Mouse (Mus musculus) hindbrain, embryonic 14.5 days (tissue): ENCODE data around the gene Dnajc13. TPM values are rescaled to one million over a fixed set of nuclear protein-coding genes. Genes with fewer than 3 reads are reported as not detected.

ENCODE experiments used
- ATAC-seq: fragments of 200-750 bp; cut with Nextera tagmentation; 2 replicates; pipeline ENCODE4 v1.8.0; 2017; ENCODE audit warnings: moderate number of reproducible peaks, mild to moderate bottlenecking, moderate TSS enrichment, moderate library complexity; ENCODE audit not compliant: low FRiP score
- DNase-seq: peaks from one replicate; pipeline ENCODE4 v3.0.0-alpha.2; 2015; ENCODE audit warnings: low spot score
- H3K27ac ChIP-seq: fragments of 300-500 bp; sonication (generic); 2 replicates; pipeline ENCODE4 v1.5.1; 2014; ENCODE audit warnings: mild to moderate bottlenecking, moderate library complexity
- H3K27me3 ChIP-seq: fragments of 300-500 bp; sonication (generic); 2 replicates; pipeline ENCODE4 v1.6.1; 2014; ENCODE audit warnings: mild to moderate bottlenecking, low read length, mixed read lengths; ENCODE audit not compliant: control insufficient read depth, insufficient read depth
- H3K36me3 ChIP-seq: fragments of 300-500 bp; sonication (generic); replicated peaks from 2 replicates; pipeline ENCODE4 v1.6.1; 2014; ENCODE audit not compliant: control insufficient read depth, insufficient read depth
- H3K4me1 ChIP-seq: fragments of 300-500 bp; sonication (generic); replicated peaks from 2 replicates; pipeline ENCODE4 v1.6.1; 2014; ENCODE audit warnings: antibody characterized with exemption, low read length, mixed read lengths; ENCODE audit not compliant: control insufficient read depth, insufficient read depth
- H3K4me2 ChIP-seq: fragments of 300-500 bp; sonication (generic); replicated peaks from 2 replicates; pipeline ENCODE4 v1.6.1; 2014; ENCODE audit warnings: mild to moderate bottlenecking, moderate library complexity
- H3K4me3 ChIP-seq: fragments of 300-500 bp; sonication (generic); replicated peaks from 2 replicates; pipeline ENCODE4 v1.5.1; 2014; ENCODE audit warnings: mild to moderate bottlenecking, low read length
- H3K9ac ChIP-seq: fragments of 300-500 bp; sonication (generic); 2 replicates; pipeline ENCODE4 v1.6.1; 2014
- H3K9me3 ChIP-seq: fragments of 300-500 bp; sonication (generic); 2 replicates; pipeline ENCODE4 v1.6.1; 2016; ENCODE audit warnings: low read length; ENCODE audit not compliant: control insufficient read depth
- WGBS: fragments of 180-500 bp; shearing (Covaris S2); extraction: QIAGEN DNeasy Blood & Tissue Kit; methylation state at CpG from one replicate; pipeline ENCODE4 v1.1.7; 2014; 5-methylcytosine and 5-hydroxymethylcytosine counted together
- polyA plus RNA-seq: library from polyadenylated mRNA; unstranded; fragments of >200 nt; fragmentation: Nextera tagmentation; extraction: Ambion mirVana; gene quantifications from 2 replicates; pipeline ENCODE4 v1.2.1, GENCODE M21; 2014

Gene Dnajc13
- polyA plus RNA-seq, 1 experiment from 2014 or later: 25.3 TPM

DNA sequence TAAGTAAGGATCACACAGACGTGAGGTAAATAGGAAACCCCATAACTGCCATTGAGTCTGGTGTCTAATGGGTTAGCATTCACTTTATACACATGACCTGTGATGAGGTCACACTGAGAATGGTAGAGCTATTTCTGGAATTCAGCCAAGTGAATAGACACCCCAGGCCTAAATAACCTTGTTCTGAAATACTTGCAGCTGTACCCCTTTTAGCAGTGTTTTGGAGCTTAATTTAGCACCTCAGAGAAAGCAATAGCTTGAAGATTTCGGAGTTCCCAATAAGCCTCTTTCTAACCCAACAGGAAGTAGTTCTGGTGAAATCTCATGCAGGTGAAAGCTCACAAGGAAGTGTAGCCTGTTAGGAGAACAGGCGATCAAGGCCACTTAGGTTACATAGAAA, 135.9 kb downstream of the Dnajc13 start, which contains the start of gene Ackr4:
Gene Ackr4 (minus strand): TSS at position 101 of the 400 bp plus-strand sequence.
- 0 out of 2 replicates have a peak, but pooled peaks cover 4% of the 10 kb centered on the region for H3K4me1 ChIP-seq
- DNase-seq (no peak), ATAC-seq (no peak)
- no peaks in the 10 kb centered on the region for H3K36me3 ChIP-seq
- H3K27me3 ChIP-seq: no peaks in the 10 kb centered on the region
- peak within 1 kb of the TSS; percentile 49; the same call in 1 of the 2 replicates for H3K27ac ChIP-seq
- no peaks in the 10 kb centered on the region for H3K9me3 ChIP-seq
- 71% methylated on average over 3 of the region's 3 CpGs for WGBS
- H3K9ac ChIP-seq: no peak within 1 kb of the TSS
- no peak within 1 kb of the TSS for H3K4me2 ChIP-seq
- H3K4me3 ChIP-seq: no peak within 1 kb of the TSS

DNA sequence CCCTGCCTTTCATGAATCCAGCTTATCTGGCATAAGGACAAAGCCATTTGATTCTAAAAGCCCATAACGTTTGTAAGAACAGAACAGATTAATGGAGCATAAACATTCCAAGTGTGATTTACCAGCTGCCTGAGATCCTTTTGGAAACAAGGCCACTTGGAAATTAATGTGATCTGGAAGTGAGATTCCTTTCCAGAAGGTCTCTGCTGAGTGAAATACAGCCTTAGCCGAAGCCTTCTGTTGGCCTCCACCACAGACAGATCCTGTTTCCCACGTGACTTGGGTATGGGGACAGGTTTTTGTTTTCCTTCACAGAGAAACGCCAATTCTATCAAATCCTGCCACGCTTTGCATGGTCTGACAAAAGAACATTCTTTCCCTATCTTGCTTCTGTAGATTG, 139.1 kb downstream of the Dnajc13 start:
- no peaks in the 10 kb centered on the region for H3K27me3 ChIP-seq
- H3K4me1 ChIP-seq: no peaks in the 10 kb centered on the region
- H3K4me3 ChIP-seq: no peak overlapping the region
- WGBS: 40% methylated on average over 5 of the region's 5 CpGs
- H3K9me3 ChIP-seq: no peaks in the 10 kb centered on the region
- DNase-seq: no peak
- H3K4me2 ChIP-seq: no peak overlapping the region
- H3K36me3 ChIP-seq: no peaks in the 10 kb centered on the region
- H3K27ac ChIP-seq: peak overlapping the region; percentile 23; the same call in 1 of the 2 replicates
- no peak overlapping the region for H3K9ac ChIP-seq
- no peak for ATAC-seq

DNA sequence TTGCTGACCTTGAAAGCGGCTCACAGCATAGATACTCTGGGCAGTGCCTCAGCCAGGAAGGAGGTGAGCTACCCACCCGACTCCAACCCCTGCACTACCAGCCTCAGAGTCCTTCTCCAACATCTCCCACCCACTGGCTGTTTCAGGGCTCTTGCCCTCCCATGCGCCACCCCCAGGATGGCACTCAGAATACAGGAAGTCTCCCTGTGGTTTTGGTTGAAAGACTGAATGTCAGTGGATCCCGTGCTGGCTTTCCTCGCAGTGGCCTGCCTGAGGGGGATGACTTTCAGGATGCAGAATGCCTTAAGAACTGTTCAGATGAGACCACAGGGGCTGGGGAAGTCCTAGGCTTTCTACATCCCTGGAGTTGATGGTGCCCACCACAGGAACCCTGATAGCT, 139.6 kb downstream of the Dnajc13 start:
- WGBS: 77% methylated on average over 5 of the region's 5 CpGs
- no peaks in the 10 kb centered on the region for H3K4me1 ChIP-seq
- H3K9me3 ChIP-seq: no peaks in the 10 kb centered on the region
- H3K4me2 ChIP-seq: no peak overlapping the region
- H3K27me3 ChIP-seq: no peaks in the 10 kb centered on the region
- H3K27ac ChIP-seq: 0 out of 2 replicates have a peak overlapping the region, but pooled peaks have one; percentile 2
- ATAC-seq (no peak), DNase-seq (no peak)
- no peak overlapping the region for H3K4me3 ChIP-seq
- H3K9ac ChIP-seq: no peak overlapping the region
- H3K36me3 ChIP-seq: no peaks in the 10 kb centered on the region

- Histone ChIP-seq H3K4me3 (no peak overlapping the region), H3K9me3 (0 out of 2 replicates have a peak, but pooled peaks cover 3% of the 10 kb centered on the region), H3K36me3 (no peaks in the 10 kb centered on the region), H3K9ac (no peak overlapping the region), H3K4me1 (no peaks in the 10 kb centered on the region), H3K27ac (no peak overlapping the region), H3K27me3 (no peaks in the 10 kb centered on the region), H3K4me2 (no peak overlapping the region)
- ATAC-seq: no peak
- no peak for DNase-seq
- 88% methylated on average over 5 of the region's 5 CpGs for WGBS
Measured at GRCm38 (mm10) chr9:104109151-104109550, 153.6 kb downstream of the Dnajc13 start.

- Histone ChIP-seq H3K36me3 (no peaks in the 10 kb centered on the region), H3K9me3 (0 out of 2 replicates have a peak, but pooled peaks cover 3% of the 10 kb centered on the region), H3K27me3 (no peaks in the 10 kb centered on the region), H3K27ac (no peak overlapping the region), H3K4me3 (no peak overlapping the region), H3K9ac (no peak overlapping the region), H3K4me1 (no peaks in the 10 kb centered on the region), H3K4me2 (no peak overlapping the region)
- DNase-seq (no peak), ATAC-seq (no peak)
- 71% methylated on average over 2 of the region's 2 CpGs for WGBS
Measured at GRCm38 (mm10) chr9:104108571-104109143, 154.1 kb downstream of the Dnajc13 start.

- no peak overlapping the region for H3K27ac ChIP-seq
- DNase-seq: no peak
- no peak for ATAC-seq
- no peaks in the 10 kb centered on the region for H3K4me1 ChIP-seq
- no peaks in the 10 kb centered on the region for H3K36me3 ChIP-seq
- 84% methylated on average over 6 of the region's 6 CpGs for WGBS
- H3K4me2 ChIP-seq: no peak overlapping the region
- H3K9me3 ChIP-seq: 0 out of 2 replicates have a peak, but pooled peaks cover 3% of the 10 kb centered on the region
- no peak overlapping the region for H3K9ac ChIP-seq
- no peak overlapping the region for H3K4me3 ChIP-seq
- no peaks in the 10 kb centered on the region for H3K27me3 ChIP-seq
Measured at GRCm38 (mm10) chr9:104107482-104107881, 155.2 kb downstream of the Dnajc13 start.

GRCm38 (mm10) chr9:104106930-104107329, 155.8 kb downstream of the Dnajc13 start:
- Histone ChIP-seq H3K27ac (no peak overlapping the region), H3K4me2 (no peak overlapping the region), H3K27me3 (no peaks in the 10 kb centered on the region), H3K4me3 (no peak overlapping the region), H3K36me3 (no peaks in the 10 kb centered on the region), H3K9me3 (0 out of 2 replicates have a peak, but pooled peaks cover 3% of the 10 kb centered on the region), H3K9ac (no peak overlapping the region), H3K4me1 (no peaks in the 10 kb centered on the region)
- ATAC-seq (no peak), DNase-seq (no peak)
- 89% methylated on average over 9 of the region's 9 CpGs for WGBS

- Histone ChIP-seq H3K27me3 (no peaks in the 10 kb centered on the region), H3K4me2 (no peak overlapping the region), H3K36me3 (no peaks in the 10 kb centered on the region), H3K4me1 (no peaks in the 10 kb centered on the region), H3K27ac (no peak overlapping the region), H3K4me3 (no peak overlapping the region), H3K9me3 (no peaks in the 10 kb centered on the region), H3K9ac (no peak overlapping the region)
- DNase-seq (no peak), ATAC-seq (no peak)
- WGBS: 88% methylated on average over 2 of the region's 2 CpGs
Measured at GRCm38 (mm10) chr9:104104986-104105385, 157.7 kb downstream of the Dnajc13 start.

GRCm38 (mm10) chr9:104102901-104103300, 159.8 kb downstream of the Dnajc13 start:
- no peak overlapping the region for H3K27ac ChIP-seq
- ATAC-seq: no peak
- H3K4me1 ChIP-seq: no peaks in the 10 kb centered on the region
- WGBS: 34% methylated on average over 2 of the region's 2 CpGs
- no peaks in the 10 kb centered on the region for H3K9me3 ChIP-seq
- no peak overlapping the region for H3K4me2 ChIP-seq
- H3K27me3 ChIP-seq: no peaks in the 10 kb centered on the region
- no peak overlapping the region for H3K4me3 ChIP-seq
- no peak for DNase-seq
- H3K36me3 ChIP-seq: peaks cover 7% of the 10 kb centered on the region; the same call in 1 of the 2 replicates
- no peak overlapping the region for H3K9ac ChIP-seq
